Mouse (Mus musculus): ENCODE measurements around the gene Tmem223. TPM values are rescaled to one million over a fixed set of nuclear protein-coding genes. Genes with fewer than 3 reads are reported as not detected.

The Tmem223 gene
- polyA plus RNA-seq, 1 experiment from 2014 or later = 194 TPM

DNA sequence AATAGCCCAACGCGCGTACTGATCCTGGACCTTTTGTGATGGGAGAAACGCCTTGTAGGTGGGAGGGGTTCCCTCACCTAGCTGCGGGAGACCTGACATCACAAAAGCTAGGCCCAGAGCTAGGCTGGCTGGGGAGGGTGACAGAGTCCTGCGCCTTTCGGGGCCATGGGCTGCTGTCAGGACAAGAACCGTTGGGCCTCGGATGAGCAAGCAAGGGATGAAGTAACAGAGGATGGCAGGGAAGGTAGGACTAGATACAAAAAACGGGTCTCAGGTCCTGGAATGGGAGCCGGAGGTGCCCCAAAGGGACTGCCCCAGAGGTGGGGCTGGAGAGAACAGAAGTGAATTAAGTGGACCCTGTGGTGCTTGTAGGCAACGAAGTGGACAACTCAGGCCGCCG lies 30.2 kb upstream of the Tmem223 start, which contains the start of gene 1700092M07Rik:
Gene 1700092M07Rik, plus strand, starts transcription at position 116 of the 400 bp plus-strand sequence.
- Histone ChIP-seq H3K9me3 (ENCODE audit: control insufficient read depth, low read length) (no peaks in the 10 kb centered on the region), H3K27me3 (ENCODE audit: control insufficient read depth, insufficient read depth, low read length) (no peaks in the 10 kb centered on the region), H3K27ac (ENCODE audit: low read depth, low read length) (peak within 1 kb of the TSS; percentile 86), H3K4me1 (replicated peaks; ENCODE audit: control insufficient read depth, insufficient read depth, low read length) (0 out of 2 replicates have a peak, but pooled peaks cover 6% of the 10 kb centered on the region), H3K9ac (ENCODE audit: low read depth, low read length) (peak within 1 kb of the TSS; percentile 43), H3K36me3 (ENCODE audit: control insufficient read depth, insufficient read depth, low read length) (no peaks in the 10 kb centered on the region), H3K4me3 (ENCODE audit: low read depth, low read length) (peak within 1 kb of the TSS; percentile 47), H3K4me2 (replicated peaks; ENCODE audit: low read depth, low read length) (peak within 1 kb of the TSS; percentile 27)
- no peak for DNase-seq (ENCODE audit: low spot score)
- 68% methylated on average over 14 of the region's 14 CpGs for WGBS
- ATAC-seq (ENCODE audit: low FRiP score) = no peak

DNA sequence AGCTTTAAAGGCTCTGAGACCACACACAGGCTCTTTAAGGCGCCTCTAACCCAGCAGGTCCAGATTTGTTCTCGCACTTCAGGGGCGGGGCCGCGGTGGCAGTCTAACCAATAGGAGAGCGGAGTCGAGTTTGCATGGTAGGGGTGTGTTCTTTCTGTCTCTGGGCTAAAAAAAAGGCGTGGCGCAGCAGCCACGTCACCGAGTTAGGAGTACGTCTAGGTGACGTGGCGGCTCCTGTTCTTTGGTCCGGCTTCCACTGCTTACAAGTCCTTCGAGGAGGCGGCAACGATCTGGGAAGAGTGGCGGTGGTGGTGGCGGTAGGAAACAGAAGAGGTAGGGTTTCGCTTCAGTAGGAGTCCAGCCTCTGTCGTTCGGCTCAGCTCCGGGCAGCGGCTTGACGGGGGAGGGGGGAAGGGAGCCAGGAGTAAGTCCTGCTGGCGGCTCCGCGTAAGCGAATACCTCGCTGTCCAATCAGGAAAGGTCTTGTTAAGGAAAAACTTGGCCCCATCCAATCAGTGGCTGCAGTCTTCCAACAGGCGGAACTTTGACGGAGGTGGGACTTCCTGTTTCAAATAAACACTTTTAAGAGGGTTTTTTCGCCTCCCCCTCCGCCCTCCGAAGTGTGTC lies 29.4 kb upstream of the Tmem223 start, which contains the start of gene Stx5a:
Gene Stx5a, plus strand, starts transcription at position 171 of the 627 bp plus-strand sequence.
- Histone ChIP-seq H3K9ac (ENCODE audit: low read depth, low read length) (peak within 1 kb of the TSS; percentile 43), H3K4me1 (replicated peaks; ENCODE audit: control insufficient read depth, insufficient read depth, low read length) (0 out of 2 replicates have a peak, but pooled peaks cover 6% of the 10 kb centered on the region), H3K27ac (ENCODE audit: low read depth, low read length) (peak within 1 kb of the TSS; percentile 86), H3K36me3 (ENCODE audit: control insufficient read depth, insufficient read depth, low read length) (no peaks in the 10 kb centered on the region), H3K4me3 (ENCODE audit: low read depth, low read length) (peak within 1 kb of the TSS; percentile 47), H3K4me2 (replicated peaks; ENCODE audit: low read depth, low read length) (peak within 1 kb of the TSS; percentile 47), H3K27me3 (ENCODE audit: control insufficient read depth, insufficient read depth, low read length) (no peaks in the 10 kb centered on the region), H3K9me3 (ENCODE audit: control insufficient read depth, low read length) (no peaks in the 10 kb centered on the region)
- ATAC-seq (ENCODE audit: low FRiP score) (peak; percentile 98), DNase-seq (ENCODE audit: low spot score) (peak; percentile 96)
- under 1% methylated on average over 36 of the region's 36 CpGs for WGBS

DNA sequence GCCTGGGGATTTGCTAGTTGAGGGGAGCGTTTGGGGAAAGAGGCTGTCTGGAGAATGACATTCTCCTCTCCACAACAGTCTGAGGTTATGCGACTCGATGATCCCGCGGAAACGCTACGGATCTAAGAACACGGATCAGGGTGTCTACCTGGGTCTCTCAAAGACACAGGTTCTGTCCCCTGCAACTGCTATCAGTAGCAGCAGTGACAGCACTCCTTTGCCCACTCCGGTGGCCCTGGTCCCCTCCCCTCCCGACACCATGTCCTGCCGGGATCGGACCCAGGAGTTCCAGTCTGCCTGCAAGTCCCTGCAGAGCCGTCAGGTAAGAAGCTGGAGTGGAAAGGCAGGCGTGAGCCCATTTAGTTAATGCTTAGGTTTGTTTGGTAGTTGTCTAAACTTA lies 28.6 kb upstream of the Tmem223 start:
- Histone ChIP-seq H3K9ac (ENCODE audit: low read depth, low read length) (peak overlapping the region; percentile 38), H3K9me3 (ENCODE audit: control insufficient read depth, low read length) (no peaks in the 10 kb centered on the region), H3K27me3 (ENCODE audit: control insufficient read depth, insufficient read depth, low read length) (no peaks in the 10 kb centered on the region), H3K27ac (ENCODE audit: low read depth, low read length) (no peak overlapping the region), H3K4me2 (replicated peaks; ENCODE audit: low read depth, low read length) (peak overlapping the region; percentile 47), H3K4me3 (ENCODE audit: low read depth, low read length) (peak overlapping the region; percentile 47), H3K4me1 (replicated peaks; ENCODE audit: control insufficient read depth, insufficient read depth, low read length) (0 out of 2 replicates have a peak, but pooled peaks cover 6% of the 10 kb centered on the region), H3K36me3 (ENCODE audit: control insufficient read depth, insufficient read depth, low read length) (peaks cover 2% of the 10 kb centered on the region; the same call in 1 of the 2 replicates)
- 18% methylated on average over 14 of the region's 14 CpGs for WGBS
- DNase-seq (ENCODE audit: low spot score) (no peak), ATAC-seq (ENCODE audit: low FRiP score) (no peak)

DNA sequence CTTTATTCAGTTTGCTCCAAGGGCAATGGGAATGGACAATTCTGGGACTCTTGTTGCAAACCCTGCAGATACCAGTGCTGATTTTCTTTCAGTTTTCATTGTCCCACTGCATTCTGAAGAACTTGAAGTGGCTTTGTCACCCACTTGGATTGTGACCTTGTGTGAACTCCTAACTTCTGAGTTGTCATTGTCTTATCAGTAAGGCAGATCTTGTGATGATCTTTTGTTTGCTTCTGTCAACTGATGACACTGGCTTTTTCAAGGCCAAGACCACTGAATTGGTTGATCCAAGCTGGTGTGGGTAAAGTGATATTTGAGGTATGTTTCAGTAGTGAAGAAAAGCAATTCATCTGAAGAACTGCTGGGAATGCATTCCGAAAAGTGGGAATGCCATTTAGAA lies 25.4 kb upstream of the Tmem223 start:
- H3K36me3 ChIP-seq (ENCODE audit: control insufficient read depth, insufficient read depth, low read length) = peaks cover 7% of the 10 kb centered on the region
- no peak for DNase-seq (ENCODE audit: low spot score)

DNA sequence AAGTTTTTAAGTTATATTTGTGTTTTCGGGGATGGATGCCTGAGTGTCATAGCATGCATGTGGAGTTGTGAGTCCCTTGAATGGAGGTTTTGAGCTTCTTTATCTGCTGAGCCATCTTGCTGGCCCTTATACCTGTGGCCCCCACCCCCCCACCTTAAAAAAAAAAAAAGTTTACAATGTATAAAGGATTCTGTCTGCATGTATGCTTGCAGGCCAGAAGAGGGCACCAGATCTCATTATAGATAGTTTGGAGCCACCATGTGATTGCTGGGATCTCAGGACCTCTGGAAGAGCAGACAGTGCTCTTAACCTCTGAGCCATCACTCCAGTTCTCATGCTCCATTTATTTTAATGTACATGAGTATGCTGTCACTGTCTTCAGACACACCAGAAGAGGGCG lies 23.4 kb upstream of the Tmem223 start:
- 0 out of 2 replicates have a peak, but pooled peaks cover 4% of the 10 kb centered on the region for H3K4me1 ChIP-seq (replicated peaks; ENCODE audit: control insufficient read depth, insufficient read depth, low read length)
- 76% methylated on average over 2 of the region's 2 CpGs for WGBS
- no peak overlapping the region for H3K4me2 ChIP-seq (replicated peaks; ENCODE audit: low read depth, low read length)
- ATAC-seq (ENCODE audit: low FRiP score) (no peak), DNase-seq (ENCODE audit: low spot score) (no peak)
- H3K9ac ChIP-seq (ENCODE audit: low read depth, low read length) = no peak overlapping the region
- peaks cover 10% of the 10 kb centered on the region for H3K36me3 ChIP-seq (ENCODE audit: control insufficient read depth, insufficient read depth, low read length)
- H3K4me3 ChIP-seq (ENCODE audit: low read depth, low read length) = no peak overlapping the region
- H3K27me3 ChIP-seq (ENCODE audit: control insufficient read depth, insufficient read depth, low read length) = no peaks in the 10 kb centered on the region
- H3K27ac ChIP-seq (ENCODE audit: low read depth, low read length) = no peak overlapping the region
- H3K9me3 ChIP-seq (ENCODE audit: control insufficient read depth, low read length) = no peaks in the 10 kb centered on the region

More for the DNA sequence above, 25.4 kb upstream of the Tmem223 start:
- WGBS = 89% methylated on average over 1 of the region's 1 CpGs
- Histone ChIP-seq H3K9me3 (ENCODE audit: control insufficient read depth, low read length) (no peaks in the 10 kb centered on the region), H3K27ac (ENCODE audit: low read depth, low read length) (no peak overlapping the region), H3K4me2 (replicated peaks; ENCODE audit: low read depth, low read length) (no peak overlapping the region), H3K4me1 (replicated peaks; ENCODE audit: control insufficient read depth, insufficient read depth, low read length) (0 out of 2 replicates have a peak, but pooled peaks cover 6% of the 10 kb centered on the region), H3K9ac (ENCODE audit: low read depth, low read length) (no peak overlapping the region), H3K27me3 (ENCODE audit: control insufficient read depth, insufficient read depth, low read length) (no peaks in the 10 kb centered on the region), H3K4me3 (ENCODE audit: low read depth, low read length) (no peak overlapping the region)
- no peak for ATAC-seq (ENCODE audit: low FRiP score)

DNA sequence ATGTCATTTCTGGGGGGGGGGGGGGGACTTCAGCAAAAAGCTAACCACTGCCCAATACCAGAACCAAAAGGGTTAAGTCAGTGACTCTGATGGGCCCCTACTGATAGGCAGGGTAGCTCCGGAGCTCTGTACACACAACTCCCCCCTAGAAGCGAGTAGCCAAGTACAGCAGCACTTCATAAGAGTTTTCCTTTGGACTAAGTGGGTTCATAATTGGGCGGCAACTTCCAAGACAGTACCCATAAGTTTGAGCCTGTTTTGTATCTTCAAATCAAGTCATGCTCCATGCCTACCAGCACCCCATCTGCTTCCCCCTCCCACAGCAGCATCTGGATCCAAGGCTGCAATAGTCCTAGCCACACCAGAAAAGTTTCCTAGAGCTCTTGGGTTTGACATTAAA lies 15.1 kb upstream of the Tmem223 start:
- Histone ChIP-seq H3K4me2 (replicated peaks; ENCODE audit: low read depth, low read length) (no peak overlapping the region), H3K27me3 (ENCODE audit: control insufficient read depth, insufficient read depth, low read length) (no peaks in the 10 kb centered on the region), H3K4me3 (ENCODE audit: low read depth, low read length) (no peak overlapping the region), H3K9me3 (ENCODE audit: control insufficient read depth, low read length) (no peaks in the 10 kb centered on the region), H3K36me3 (ENCODE audit: control insufficient read depth, insufficient read depth, low read length) (peaks cover 10% of the 10 kb centered on the region), H3K9ac (ENCODE audit: low read depth, low read length) (no peak overlapping the region), H3K27ac (ENCODE audit: low read depth, low read length) (no peak overlapping the region), H3K4me1 (replicated peaks; ENCODE audit: control insufficient read depth, insufficient read depth, low read length) (peaks cover 4% of the 10 kb centered on the region)
- WGBS = 78% methylated on average over 3 of the region's 3 CpGs
- DNase-seq (ENCODE audit: low spot score) (no peak), ATAC-seq (ENCODE audit: low FRiP score) (no peak)

DNA sequence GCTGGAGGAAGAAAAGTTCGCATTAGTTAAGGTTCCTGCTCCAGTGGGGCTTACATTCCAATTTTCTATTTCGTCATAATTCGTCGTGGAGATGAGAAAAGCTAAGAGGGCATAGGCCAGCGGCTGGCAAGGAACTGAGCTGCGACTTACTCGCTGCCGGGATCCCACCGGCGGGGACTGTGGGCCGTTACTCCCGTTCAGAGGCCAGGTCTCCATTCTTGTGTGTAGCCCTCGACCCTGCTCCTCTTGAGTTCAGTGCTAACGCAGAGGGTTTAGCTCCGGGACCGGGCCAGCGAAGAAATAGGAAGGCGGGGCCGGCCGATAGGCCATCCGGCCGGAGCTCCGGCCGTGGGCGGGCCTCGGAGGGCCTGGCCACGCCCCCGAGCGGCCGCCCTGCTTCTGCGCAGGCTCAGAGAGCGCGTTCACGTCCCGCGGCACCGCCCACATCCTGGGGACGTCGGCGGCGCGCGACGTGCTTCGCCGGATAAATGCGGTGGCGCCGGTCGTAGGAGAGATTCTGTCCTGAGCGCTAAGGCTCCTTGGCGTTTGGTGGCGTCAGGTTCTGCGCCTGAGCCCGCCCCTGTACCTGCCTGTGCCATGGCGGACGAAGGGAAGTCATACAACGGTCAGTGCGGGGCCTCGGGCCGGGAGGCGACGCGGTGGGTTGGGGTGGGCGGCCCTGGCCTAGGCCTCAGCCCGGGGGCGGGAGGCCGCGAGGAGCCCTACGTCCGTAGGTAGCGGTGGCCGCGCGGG lies 14.0 kb upstream of the Tmem223 start, which contains the start of gene Nxf1:
Gene Nxf1, plus strand, starts transcription at position 439 of the 753 bp plus-strand sequence.
- WGBS = under 1% methylated on average over 75 of the region's 75 CpGs
- peak within 1 kb of the TSS; percentile 63 for H3K4me2 ChIP-seq (replicated peaks; ENCODE audit: low read depth, low read length)
- H3K36me3 ChIP-seq (ENCODE audit: control insufficient read depth, insufficient read depth, low read length) = peaks cover 6% of the 10 kb centered on the region
- no peaks in the 10 kb centered on the region for H3K9me3 ChIP-seq (ENCODE audit: control insufficient read depth, low read length)
- peak; percentile 93 for ATAC-seq (ENCODE audit: low FRiP score)
- H3K27ac ChIP-seq (ENCODE audit: low read depth, low read length) = peak within 1 kb of the TSS; percentile 72
- peak within 1 kb of the TSS; percentile 84 for H3K4me3 ChIP-seq (ENCODE audit: low read depth, low read length)
- H3K27me3 ChIP-seq (ENCODE audit: control insufficient read depth, insufficient read depth, low read length) = no peaks in the 10 kb centered on the region
- H3K9ac ChIP-seq (ENCODE audit: low read depth, low read length) = peak within 1 kb of the TSS; percentile 87
- H3K4me1 ChIP-seq (replicated peaks; ENCODE audit: control insufficient read depth, insufficient read depth, low read length) = peaks cover 4% of the 10 kb centered on the region
- DNase-seq (ENCODE audit: low spot score) = peak; percentile 98

DNA sequence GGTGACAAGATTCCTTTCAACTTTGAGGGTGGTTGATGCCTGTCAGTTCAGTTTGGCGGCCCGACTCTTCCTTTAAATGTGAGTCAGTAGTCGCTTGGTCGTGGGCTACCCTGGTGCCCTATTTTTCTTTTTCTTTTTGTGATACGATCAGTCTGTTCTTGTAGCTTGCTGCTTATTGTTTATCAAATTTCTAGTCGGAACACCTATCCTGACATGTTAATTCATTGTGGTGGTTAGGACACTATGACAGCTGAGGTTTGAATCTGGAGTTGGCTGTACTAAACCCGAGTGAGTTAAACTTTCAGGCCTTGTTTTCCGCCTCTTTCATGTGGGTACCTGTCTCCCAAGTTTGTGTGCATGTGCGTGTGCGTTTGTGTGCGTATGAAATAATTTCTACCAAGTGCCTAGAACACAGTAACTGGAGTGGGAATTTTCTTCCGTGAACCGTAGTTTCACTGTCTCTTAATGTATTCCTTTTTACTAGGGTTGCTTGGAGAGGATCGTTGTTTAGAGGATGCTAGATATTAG lies 13.3 kb upstream of the Tmem223 start:
- Histone ChIP-seq H3K9me3 (ENCODE audit: control insufficient read depth, low read length) (no peaks in the 10 kb centered on the region), H3K9ac (ENCODE audit: low read depth, low read length) (peak overlapping the region; percentile 87), H3K36me3 (ENCODE audit: control insufficient read depth, insufficient read depth, low read length) (peaks cover 6% of the 10 kb centered on the region), H3K4me2 (replicated peaks; ENCODE audit: low read depth, low read length) (peak overlapping the region; percentile 63), H3K27me3 (ENCODE audit: control insufficient read depth, insufficient read depth, low read length) (no peaks in the 10 kb centered on the region), H3K4me1 (replicated peaks; ENCODE audit: control insufficient read depth, insufficient read depth, low read length) (peaks cover 4% of the 10 kb centered on the region), H3K4me3 (ENCODE audit: low read depth, low read length) (peak overlapping the region; percentile 84), H3K27ac (ENCODE audit: low read depth, low read length) (peak overlapping the region; percentile 72; the same call in 1 of the 2 replicates)
- ATAC-seq (ENCODE audit: low FRiP score) = peak; percentile 6; the same call in 1 of the 2 replicates
- no peak for DNase-seq (ENCODE audit: low spot score)
- WGBS = 8% methylated on average over 14 of the region's 14 CpGs
